ENCODE assay signal across 8 mouse cellular contexts in genomic region chr16:17232794-17233701, GRCm38 (mm10). TPM values are rescaled to one million over a fixed set of nuclear protein-coding genes. Genes with fewer than 3 reads are reported as not detected.
A peak's percentile ranks its signal among the peaks of the same experiment; 100 is the strongest.
DNase-seq lines count a peak whose midpoint lies in the region; ATAC-seq and TF ChIP-seq lines count a peak whose summit lies in the region.

Hic2 (plus strand) TSS chr16:17233572.

- peak within 1 kb of the TSS; percentile 94 for H3K9ac ChIP-seq in hindbrain, embryonic 11.5 days (ENCODE audit: low read depth, low read length)
- peak within 1 kb of the TSS; percentile 91 for H3K9ac ChIP-seq in lung, embryonic 16.5 days (ENCODE audit: low read length)

- peaks cover 2% of the 10 kb centered on the region; the same call in 1 of the 2 replicates for H3K4me1 ChIP-seq in hindbrain, embryonic 11.5 days (replicated peaks; ENCODE audit: control insufficient read depth, insufficient read depth, low read length)
- H3K4me1 ChIP-seq in lung, embryonic 16.5 days (replicated peaks; ENCODE audit: control insufficient read depth, insufficient read depth, low read length) = peaks cover 29% of the 10 kb centered on the region
- peaks cover 16% of the 10 kb centered on the region for H3K4me1 ChIP-seq in thymus, adult 2 months (replicated peaks; ENCODE audit: control insufficient read depth, insufficient read depth, low read length)

- H3K27me3 ChIP-seq in hindbrain, embryonic 11.5 days (ENCODE audit: control insufficient read depth, insufficient read depth, low read length) = no peaks in the 10 kb centered on the region
- no peaks in the 10 kb centered on the region for H3K27me3 ChIP-seq in lung, embryonic 16.5 days (ENCODE audit: control insufficient read depth, insufficient read depth, low read depth, low read length)
- no peaks in the 10 kb centered on the region for H3K27me3 ChIP-seq in thymus, adult 2 months (ENCODE audit: control insufficient read depth, insufficient read depth, low read length)

- H3K9me3 ChIP-seq in hindbrain, embryonic 11.5 days (ENCODE audit: control insufficient read depth, low read length) = no peaks in the 10 kb centered on the region
- H3K9me3 ChIP-seq in lung, embryonic 16.5 days (ENCODE audit: control insufficient read depth, low read length) = no peaks in the 10 kb centered on the region; the same call in 1 of the 2 replicates

- peak within 1 kb of the TSS; percentile 84 for H3K4me3 ChIP-seq in hindbrain, embryonic 11.5 days (ENCODE audit: low read depth, low read length)
- H3K4me3 ChIP-seq in lung, embryonic 16.5 days (ENCODE audit: low read length) = peak within 1 kb of the TSS; percentile 86
- peak within 1 kb of the TSS; percentile 62 for H3K4me3 ChIP-seq in thymus, adult 2 months (ENCODE audit: control insufficient read depth, insufficient read depth, low read length)

- no peaks in the 10 kb centered on the region for H3K36me3 ChIP-seq in hindbrain, embryonic 11.5 days (ENCODE audit: control insufficient read depth, insufficient read depth, low read length)
- H3K36me3 ChIP-seq in lung, embryonic 16.5 days (ENCODE audit: control insufficient read depth, insufficient read depth, low read length) = no peaks in the 10 kb centered on the region
- H3K36me3 ChIP-seq in thymus, adult 2 months (ENCODE audit: control insufficient read depth, insufficient read depth, low read length) = no peaks in the 10 kb centered on the region

- peak within 1 kb of the TSS; percentile 93 for H3K27ac ChIP-seq in hindbrain, embryonic 11.5 days (ENCODE audit: low read depth, low read length)
- peak within 1 kb of the TSS; percentile 84 for H3K27ac ChIP-seq in lung, embryonic 16.5 days (ENCODE audit: low read length)
- H3K27ac ChIP-seq in thymus, adult 2 months (ENCODE audit: control insufficient read depth, insufficient read depth, low read length) = no peak within 1 kb of the TSS

- peak within 1 kb of the TSS; percentile 80 for H3K4me2 ChIP-seq in hindbrain, embryonic 11.5 days (replicated peaks; ENCODE audit: low read depth, low read length)
- H3K4me2 ChIP-seq in lung, embryonic 16.5 days (ENCODE audit: low read depth, low read length) = peak within 1 kb of the TSS; percentile 72

- DNase-seq in Muller cell, postnatal 12 days (ENCODE audit: inconsistent ontology term) = peak; percentile 98
- DNase-seq in cerebellum, adult 9-11 months = peak; percentile 95
- DNase-seq in frontal cortex, adult 2 months (ENCODE audit: extremely low spot score in 1 of 2, low spot score in 1 of 2) = peak; percentile 78 to 88
- DNase-seq in hindbrain, embryonic 11.5 days (ENCODE audit: low spot score) = peak; percentile 98
- DNase-seq in layer of hippocampus, adult 9-11 months = peak; percentile 94
- peak; percentile 95 for DNase-seq in ovary, adult 18-20 months (ENCODE audit: low spot score)
- peak; percentile 92 for DNase-seq in thymus, adult 2 months

- WGBS in hindbrain, embryonic 11.5 days = under 1% methylated on average over 54 of the region's 59 CpGs
- WGBS in lung, embryonic 16.5 days = 2% methylated on average over 47 of the region's 59 CpGs
- WGBS in thymus, adult 2 months = 9% methylated on average over 59 of the region's 59 CpGs

- TF ChIP-seq POLR2A in thymus, adult 2 months (IDR thresholded peaks at IDR 0.05; ENCODE audit: control insufficient read depth, extremely low read depth, insufficient read depth, low read length, poor library complexity) = peak; percentile 88

- no peak for TF ChIP-seq CTCF in thymus, adult 2 months (IDR thresholded peaks at IDR 0.05; ENCODE audit: borderline replicate concordance, control insufficient read depth, extremely low read depth, insufficient read depth, low read length, poor library complexity)

- ATAC-seq in hindbrain, embryonic 11.5 days (ENCODE audit: low FRiP score) = peak; percentile 98
- ATAC-seq in lung, embryonic 16.5 days (ENCODE audit: low read depth) = peak; percentile 99

RNA-seq across cellular contexts. Expression of gene Hic2, which starts in this region (rescaled TPM):
- polyA plus RNA-seq in frontal cortex, adult 2 months (2012; rRNA removed) = 5.8 and 6.1 TPM in 2 replicates
- 7.9 and 8.7 TPM in 2 replicates for polyA plus RNA-seq in hindbrain, embryonic 11.5 days (2014; fragmentation: Nextera tagmentation; extraction: Ambion mirVana)
- polyA plus RNA-seq in lung, embryonic 16.5 days (2015; fragmentation: Nextera tagmentation; extraction: Ambion mirVana) = 4.1 and 4.5 TPM in 2 replicates
- polyA plus RNA-seq in thymus, adult 2 months (2012; rRNA removed) = 6.0 and 7.0 TPM in 2 replicates
